Mouse (Mus musculus): ENCODE measurements at regions not wholly inside any gene's neighbourhood (a gene's known extent, or its start where the extent isn't known, plus 50 kb on each side); places are given as distances from the start of the nearest gene placed in this dataset.

- peak; percentile 34 for DNase-seq (ENCODE audit: low read depth)
Measured at GRCm38 (mm10) chr6:88964071-88964470, 62.0 kb downstream of the Tpra1 start.

GRCm38 (mm10) chr6:88964911-88965310 lies 62.9 kb downstream of the Tpra1 start:
- no peak for DNase-seq (ENCODE audit: low read depth)

GRCm38 (mm10) chr6:88965361-88966226 lies 63.5 kb downstream of the Tpra1 start:
- DNase-seq (ENCODE audit: low read depth): no peak

- no peak for DNase-seq (ENCODE audit: low read depth)
Measured at GRCm38 (mm10) chr6:88966501-88966900, 64.5 kb downstream of the Tpra1 start.

GRCm38 (mm10) chr6:88968842-88969241 lies 66.8 kb downstream of the Tpra1 start:
- DNase-seq (ENCODE audit: low read depth): no peak

- peak; percentile 3 for DNase-seq (ENCODE audit: low read depth)
Measured at GRCm38 (mm10) chr6:88971729-88972128, 69.7 kb downstream of the Tpra1 start.

- no peak for DNase-seq (ENCODE audit: low read depth)
Measured at GRCm38 (mm10) chr6:88974457-88974856, 72.4 kb downstream of the Tpra1 start.

- no peak for DNase-seq (ENCODE audit: low read depth)
Measured at GRCm38 (mm10) chr6:88976581-88976980, 74.5 kb downstream of the Tpra1 start.

- no peak for DNase-seq (ENCODE audit: low read depth)
Measured at GRCm38 (mm10) chr6:88976994-88977393, 74.9 kb downstream of the Tpra1 start.

- DNase-seq (ENCODE audit: low read depth): no peak
Measured at GRCm38 (mm10) chr6:88978970-88979369, 76.9 kb downstream of the Tpra1 start.

GRCm38 (mm10) chr6:88980112-88980511 lies 78.1 kb downstream of the Tpra1 start:
- DNase-seq (ENCODE audit: low read depth): peak; percentile 10

GRCm38 (mm10) chr6:88981544-88981943 lies 79.5 kb downstream of the Tpra1 start:
- no peak for DNase-seq (ENCODE audit: low read depth)

- DNase-seq (ENCODE audit: low read depth): no peak
Measured at GRCm38 (mm10) chr6:88984170-88984569, 82.1 kb downstream of the Tpra1 start.

- DNase-seq (ENCODE audit: low read depth): no peak
Measured at GRCm38 (mm10) chr6:88984863-88985262, 82.8 kb downstream of the Tpra1 start.

- no peak for DNase-seq (ENCODE audit: low read depth)
Measured at GRCm38 (mm10) chr6:88988551-88988950, 86.5 kb downstream of the Tpra1 start.

GRCm38 (mm10) chr6:88989617-88990299 lies 87.7 kb downstream of the Tpra1 start:
- no peak for DNase-seq (ENCODE audit: low read depth)

GRCm38 (mm10) chr6:88990300-88990685 lies 88.2 kb downstream of the Tpra1 start:
- no peak for DNase-seq (ENCODE audit: low read depth)

GRCm38 (mm10) chr6:88995077-88995476 lies 93.0 kb downstream of the Tpra1 start:
- no peak for DNase-seq (ENCODE audit: low read depth)

GRCm38 (mm10) chr6:88998927-88999722 lies 97.1 kb downstream of the Tpra1 start:
- DNase-seq (ENCODE audit: low read depth): no peak

GRCm38 (mm10) chr6:89000359-89000758 lies 98.3 kb downstream of the Tpra1 start:
- DNase-seq (ENCODE audit: low read depth): no peak

- DNase-seq (ENCODE audit: low read depth): no peak
Measured at GRCm38 (mm10) chr6:89003197-89003923, 101.3 kb downstream of the Tpra1 start.

- DNase-seq (ENCODE audit: low read depth): peak; percentile 31
Measured at GRCm38 (mm10) chr6:89005094-89005493, 103.0 kb downstream of the Tpra1 start.

Data from 416B (cell line).